Mouse (Mus musculus) small intestine, adult 2 months (tissue): ENCODE results near the gene Gm7544.

Source experiments
- CTCF ChIP-seq: fragments of 200-500 bp; IDR thresholded peaks from 2 replicates; pipeline ENCODE4 v1.5.1; 2012; ENCODE audit warnings: low read depth, mild to moderate bottlenecking, control low read depth, inconsistent platforms, low read length, moderate library complexity, mixed read lengths; ENCODE audit not compliant: insufficient replicate concordance, insufficient read length; ENCODE audit errors: extremely low read depth
- POLR2A ChIP-seq: fragments of 200-500 bp; IDR thresholded peaks from 2 replicates; pipeline ENCODE4 v1.6.1; 2012; ENCODE audit warnings: low read depth, mild to moderate bottlenecking, control low read depth, inconsistent platforms, low read length, moderate library complexity

DNA sequence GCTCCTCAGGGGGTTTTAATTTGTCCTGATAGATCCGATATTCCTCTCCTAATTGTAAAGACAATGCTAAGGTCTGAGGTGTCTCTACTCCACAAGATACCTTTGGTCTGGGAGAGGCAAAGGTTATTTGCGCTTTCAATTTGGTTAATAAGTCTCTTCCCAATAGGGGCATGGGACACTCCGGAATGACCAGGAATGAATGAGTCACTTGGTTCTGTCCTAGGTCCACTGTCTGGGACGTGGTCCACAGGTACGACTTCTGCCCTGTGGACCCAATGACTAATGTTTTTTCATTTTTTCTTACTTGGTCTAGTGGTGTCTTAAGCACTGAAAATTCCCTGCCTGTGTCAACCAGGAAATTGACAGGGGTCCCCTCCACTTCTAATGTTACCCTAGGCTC lies 17.1 kb downstream of the Gm7544 start:
- TF ChIP-seq CTCF (no peak), POLR2A (no peak)
